Mouse (Mus musculus): ENCODE results near the gene Acvrl1.

The Acvrl1 gene

GRCm38 (mm10) chr15:101170413-101170980 lies 42.2 kb downstream of the Acvrl1 start:
- no peak for DNase-seq (ENCODE audit: low spot score in 2 of 2)

GRCm38 (mm10) chr15:101171272-101171671 lies 43.0 kb downstream of the Acvrl1 start:
- DNase-seq (ENCODE audit: low spot score in 2 of 2), result no peak

- no peak for DNase-seq (ENCODE audit: low spot score in 2 of 2)
Observed at GRCm38 (mm10) chr15:101172016-101172415, 43.7 kb downstream of the Acvrl1 start.

GRCm38 (mm10) chr15:101173421-101174211 lies 45.3 kb downstream of the Acvrl1 start, which contains the start of gene Acvr1b:
Gene Acvr1b, plus strand, starts transcription at chr15:101174067.
- DNase-seq (ENCODE audit: low spot score in 2 of 2), result peak; percentile 71 to 87

- no peak for DNase-seq (ENCODE audit: low spot score in 2 of 2)
Observed at GRCm38 (mm10) chr15:101174294-101175130, 46.2 kb downstream of the Acvrl1 start.

- no peak for DNase-seq (ENCODE audit: low spot score in 2 of 2)
Observed at GRCm38 (mm10) chr15:101175131-101175460, 46.8 kb downstream of the Acvrl1 start.

GRCm38 (mm10) chr15:101175613-101176283 lies 47.4 kb downstream of the Acvrl1 start:
- DNase-seq (ENCODE audit: low spot score in 2 of 2), result no peak

GRCm38 (mm10) chr15:101176284-101176680 lies 48.0 kb downstream of the Acvrl1 start:
- no peak for DNase-seq (ENCODE audit: low spot score in 2 of 2)

- DNase-seq (ENCODE audit: low spot score in 2 of 2), result peak in 1 of 2 experiments; percentile 44
Observed at GRCm38 (mm10) chr15:101176795-101177691, 48.7 kb downstream of the Acvrl1 start.

- no peak for DNase-seq (ENCODE audit: low spot score in 2 of 2)
Observed at GRCm38 (mm10) chr15:101180363-101181105, 52.2 kb downstream of the Acvrl1 start.

GRCm38 (mm10) chr15:101181106-101181466 lies 52.8 kb downstream of the Acvrl1 start:
- DNase-seq (ENCODE audit: low spot score in 2 of 2), result no peak

GRCm38 (mm10) chr15:101181500-101181899 lies 53.2 kb downstream of the Acvrl1 start:
- no peak for DNase-seq (ENCODE audit: low spot score in 2 of 2)

- DNase-seq (ENCODE audit: low spot score in 2 of 2), result no peak
Observed at GRCm38 (mm10) chr15:101182676-101183075, 54.4 kb downstream of the Acvrl1 start.

GRCm38 (mm10) chr15:101184300-101184699 lies 56.0 kb downstream of the Acvrl1 start:
- DNase-seq (ENCODE audit: low spot score in 2 of 2), result no peak

- no peak for DNase-seq (ENCODE audit: low spot score in 2 of 2)
Observed at GRCm38 (mm10) chr15:101185549-101185948, 57.2 kb downstream of the Acvrl1 start.

- DNase-seq (ENCODE audit: low spot score in 2 of 2), result no peak
Observed at GRCm38 (mm10) chr15:101187907-101188306, 59.6 kb downstream of the Acvrl1 start.

- DNase-seq (ENCODE audit: low spot score in 2 of 2), result no peak
Observed at GRCm38 (mm10) chr15:101189981-101190761, 61.8 kb downstream of the Acvrl1 start.

GRCm38 (mm10) chr15:101190762-101191150 lies 62.4 kb downstream of the Acvrl1 start:
- DNase-seq (ENCODE audit: low spot score in 2 of 2), result no peak

GRCm38 (mm10) chr15:101191459-101192259 lies 63.3 kb downstream of the Acvrl1 start:
- peak in 1 of 2 experiments; percentile 57 for DNase-seq (ENCODE audit: low spot score in 2 of 2)

Data from left cerebral cortex, adult 9 months (tissue).